Mouse (Mus musculus) heart, embryonic 15.5 days (tissue): ENCODE results near the gene Adgrl3. TPM values are rescaled to one million over a fixed set of nuclear protein-coding genes. Genes with fewer than 3 reads are reported as not detected.

Source experiments
- ATAC-seq: fragments of 200-750 bp; cut with Nextera tagmentation; replicated peaks from 2 replicates; pipeline ENCODE4 v1.8.0; 2017; ENCODE audit warnings: low read depth, moderate TSS enrichment; ENCODE audit not compliant: insufficient number of reproducible peaks, insufficient read depth, low FRiP score
- H3K27ac ChIP-seq: fragments of 300-500 bp; sonication (generic); 2 replicates; pipeline ENCODE4 v1.5.1; 2015; ENCODE audit warnings: mild to moderate bottlenecking, inconsistent platforms
- H3K27me3 ChIP-seq: fragments of 300-500 bp; sonication (generic); 2 replicates; pipeline ENCODE4 v1.6.1; 2015; ENCODE audit warnings: inconsistent platforms
- H3K36me3 ChIP-seq: fragments of 300-500 bp; sonication (generic); 2 replicates; pipeline ENCODE4 v1.6.1; 2015; ENCODE audit warnings: mild to moderate bottlenecking, inconsistent platforms
- H3K4me1 ChIP-seq: fragments of 300-500 bp; sonication (generic); replicated peaks from 2 replicates; pipeline ENCODE4 v1.6.1; 2015; ENCODE audit warnings: inconsistent platforms
- H3K4me2 ChIP-seq: fragments of 300-500 bp; sonication (generic); 2 replicates; pipeline ENCODE4 v1.6.1; 2015; ENCODE audit warnings: inconsistent platforms, mild to moderate bottlenecking, moderate library complexity
- H3K4me3 ChIP-seq: fragments of 300-500 bp; sonication (generic); 2 replicates; pipeline ENCODE4 v1.5.1; 2015; ENCODE audit warnings: mild to moderate bottlenecking, inconsistent platforms
- H3K9ac ChIP-seq: fragments of 300-500 bp; sonication (generic); 2 replicates; pipeline ENCODE4 v1.6.1; 2015; ENCODE audit warnings: mild to moderate bottlenecking, inconsistent platforms
- H3K9me3 ChIP-seq: fragments of 300-500 bp; sonication (generic); replicated peaks from 2 replicates; pipeline ENCODE4 v1.6.1; 2016; ENCODE audit warnings: inconsistent platforms
- WGBS: fragments of 180-500 bp; shearing (Covaris S2); methylation state at CpG from one replicate; pipeline ENCODE4 v1.1.7; 2015; ENCODE audit warnings: mixed read lengths; 5-methylcytosine and 5-hydroxymethylcytosine counted together
- polyA plus RNA-seq: library from polyadenylated mRNA; unstranded; fragments of >200 nt; fragmentation: Nextera tagmentation; extraction: Ambion mirVana; gene quantifications from 2 replicates; pipeline ENCODE4 v1.2.1, GENCODE M21; 2015

The Adgrl3 gene
- polyA plus RNA-seq, 1 experiment from 2014 or later = 5.4 TPM

DNA sequence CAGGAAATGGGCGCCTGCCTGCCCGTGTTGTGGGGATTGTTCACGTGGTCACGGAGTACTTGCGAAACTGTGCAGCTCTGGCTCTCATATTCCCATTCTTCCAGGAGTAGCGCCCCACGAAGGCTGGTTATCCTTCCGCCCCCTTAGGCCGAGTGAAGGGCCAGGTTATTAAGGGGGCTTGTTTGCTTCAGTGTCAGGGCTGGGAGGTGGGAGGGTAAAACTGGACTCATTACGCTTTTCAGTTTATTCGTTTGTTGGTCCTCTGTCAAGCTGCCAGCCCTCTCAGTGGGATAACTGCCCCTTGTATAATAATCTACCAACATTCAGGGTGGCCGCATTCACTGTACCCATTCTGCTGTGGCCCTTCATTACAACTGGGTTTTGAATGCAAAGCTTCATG lies 135.9 kb downstream of the Adgrl3 start:
- no peaks in the 10 kb centered on the region for H3K9me3 ChIP-seq
- 79% methylated on average over 12 of the region's 12 CpGs for WGBS

DNA sequence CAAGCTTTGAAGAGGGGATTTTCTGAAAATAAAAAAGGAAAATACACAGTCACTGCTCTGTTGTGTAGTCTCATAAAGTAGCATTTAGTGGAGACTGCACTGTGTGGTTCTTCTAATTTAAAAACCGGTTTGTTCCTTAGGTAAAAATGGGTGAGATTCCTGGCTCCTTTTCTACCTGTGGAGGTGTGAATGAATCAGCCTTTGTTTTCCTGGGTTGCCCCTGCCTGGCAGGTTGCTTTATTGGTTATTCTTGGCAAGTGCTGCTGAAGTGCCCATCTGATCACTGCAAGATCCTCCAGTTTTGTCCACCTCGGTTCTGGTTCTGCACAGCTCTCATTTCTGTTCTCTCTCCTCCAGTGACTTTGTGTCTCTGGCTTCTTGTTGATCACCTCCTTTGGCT lies 136.3 kb downstream of the Adgrl3 start:
- H3K36me3 ChIP-seq = no peaks in the 10 kb centered on the region
- no peak overlapping the region for H3K9ac ChIP-seq
- no peak for ATAC-seq
- H3K9me3 ChIP-seq = no peaks in the 10 kb centered on the region
- H3K4me1 ChIP-seq = no peaks in the 10 kb centered on the region
- WGBS = 33% methylated on average over 2 of the region's 2 CpGs
- H3K4me3 ChIP-seq = no peak overlapping the region
- no peak overlapping the region for H3K27ac ChIP-seq
- H3K4me2 ChIP-seq = no peak overlapping the region
- H3K27me3 ChIP-seq = no peaks in the 10 kb centered on the region

More for the DNA sequence above, 135.9 kb downstream of the Adgrl3 start:
- no peak overlapping the region for H3K4me3 ChIP-seq
- no peak overlapping the region for H3K4me2 ChIP-seq
- no peaks in the 10 kb centered on the region for H3K4me1 ChIP-seq
- ATAC-seq = no peak
- no peak overlapping the region for H3K9ac ChIP-seq
- H3K36me3 ChIP-seq = no peaks in the 10 kb centered on the region
- H3K27me3 ChIP-seq = no peaks in the 10 kb centered on the region
- no peak overlapping the region for H3K27ac ChIP-seq

DNA sequence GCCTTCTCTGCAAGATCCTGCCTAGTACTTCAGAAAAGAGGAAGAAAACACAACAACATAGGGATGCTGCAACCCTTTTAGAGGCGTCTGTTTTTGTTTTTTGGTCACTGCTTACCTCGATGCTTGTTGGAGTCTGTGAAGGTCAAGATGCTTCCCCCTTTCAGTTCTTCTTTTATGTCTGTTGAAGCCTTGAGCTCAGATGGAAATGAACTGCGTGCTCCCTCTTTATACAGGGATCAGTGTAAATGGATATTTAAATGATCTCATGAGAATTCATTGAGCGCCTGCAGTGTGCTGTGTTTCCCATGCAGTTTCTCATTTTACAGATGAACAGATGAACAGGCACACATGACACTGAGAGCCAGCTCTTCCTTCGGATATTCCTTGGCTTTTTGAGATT lies 136.9 kb downstream of the Adgrl3 start:
- H3K4me3 ChIP-seq = no peak overlapping the region
- 58% methylated on average over 5 of the region's 5 CpGs for WGBS

DNA sequence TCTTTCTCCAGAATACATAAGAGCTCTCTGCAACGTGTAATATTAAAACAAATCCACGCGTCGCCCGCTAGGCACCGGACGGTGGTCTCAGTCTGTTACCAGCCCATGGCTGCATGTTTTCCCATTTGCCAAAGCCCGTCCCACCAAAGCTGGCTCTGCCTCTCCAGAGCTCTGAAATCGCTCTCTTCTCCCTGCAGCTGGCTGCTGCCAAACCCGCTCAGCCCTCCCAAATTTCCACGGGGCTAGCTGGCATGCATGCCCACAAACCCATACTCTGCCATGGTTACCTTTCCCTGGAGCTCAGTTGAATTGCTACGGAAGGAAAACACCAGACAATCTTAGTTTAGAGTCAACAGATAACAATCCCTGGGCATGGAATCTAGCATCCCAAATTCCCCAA lies 139.1 kb downstream of the Adgrl3 start:
- Histone ChIP-seq H3K36me3 (no peaks in the 10 kb centered on the region), H3K9ac (no peak overlapping the region), H3K27me3 (no peaks in the 10 kb centered on the region)

More for the DNA sequence above, 136.9 kb downstream of the Adgrl3 start:
- Histone ChIP-seq H3K27me3 (no peaks in the 10 kb centered on the region), H3K36me3 (no peaks in the 10 kb centered on the region), H3K4me2 (no peak overlapping the region), H3K27ac (no peak overlapping the region), H3K9me3 (no peaks in the 10 kb centered on the region), H3K4me1 (no peaks in the 10 kb centered on the region), H3K9ac (no peak overlapping the region)
- ATAC-seq = no peak

DNA sequence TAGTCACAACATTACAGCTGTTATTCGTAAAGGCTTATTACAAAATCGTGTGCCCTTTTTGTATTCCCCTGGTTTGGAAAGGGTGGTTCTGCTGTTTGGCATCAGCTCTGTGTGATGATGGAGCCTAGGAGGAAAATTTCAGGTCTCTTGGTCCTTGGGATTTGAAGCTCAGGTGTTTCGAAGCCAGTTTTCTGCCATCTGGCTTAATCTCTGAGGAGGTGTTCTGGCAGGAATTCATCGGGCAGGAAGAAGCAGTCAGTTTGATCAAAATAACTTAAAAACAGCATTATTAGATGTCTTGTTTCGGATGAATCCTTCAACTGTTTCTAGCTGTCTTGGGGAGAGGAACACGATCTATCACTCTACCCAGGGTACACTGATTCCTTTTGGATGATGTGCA lies 140.5 kb downstream of the Adgrl3 start:
- Histone ChIP-seq H3K9me3 (no peaks in the 10 kb centered on the region), H3K27me3 (no peaks in the 10 kb centered on the region), H3K4me2 (no peak overlapping the region), H3K4me1 (no peaks in the 10 kb centered on the region), H3K36me3 (no peaks in the 10 kb centered on the region), H3K9ac (no peak overlapping the region), H3K4me3 (no peak overlapping the region), H3K27ac (no peak overlapping the region)
- 78% methylated on average over 6 of the region's 6 CpGs for WGBS
- ATAC-seq = no peak

More for the DNA sequence above, 139.1 kb downstream of the Adgrl3 start:
- no peaks in the 10 kb centered on the region for H3K4me1 ChIP-seq
- no peak overlapping the region for H3K4me2 ChIP-seq
- H3K9me3 ChIP-seq = no peaks in the 10 kb centered on the region
- H3K4me3 ChIP-seq = no peak overlapping the region
- no peak for ATAC-seq
- no peak overlapping the region for H3K27ac ChIP-seq
- WGBS = 86% methylated on average over 12 of the region's 12 CpGs

DNA sequence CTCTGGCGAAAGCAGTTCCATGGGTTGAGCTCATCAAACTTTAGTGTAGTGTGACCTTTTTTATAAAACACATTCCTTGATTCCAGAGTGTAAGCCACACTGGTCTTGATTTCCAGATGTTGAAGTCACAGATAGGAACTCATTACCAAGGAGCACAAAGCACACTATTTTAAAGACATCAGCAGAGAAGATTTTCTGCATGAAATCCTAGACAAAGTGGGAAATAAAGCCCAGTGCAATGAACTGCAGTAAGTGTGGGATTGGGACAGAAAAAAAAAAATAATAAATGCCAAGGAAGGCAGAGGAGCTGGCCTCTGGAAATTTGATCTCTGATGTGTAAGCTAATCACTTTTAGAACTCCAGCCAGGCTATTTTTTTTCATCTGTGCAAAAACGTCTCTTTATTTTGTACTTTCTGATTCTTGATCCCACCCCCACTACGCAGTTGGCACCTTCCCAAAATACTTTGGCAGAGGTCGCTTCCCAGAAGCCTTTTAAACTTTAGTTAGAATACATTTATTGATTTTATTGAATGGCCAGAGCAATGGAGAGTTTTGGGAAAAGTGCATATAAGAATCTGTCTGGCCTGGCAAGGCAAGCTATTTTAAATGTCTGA lies 169.0 kb downstream of the Adgrl3 start:
- H3K4me2 ChIP-seq = no peak overlapping the region

DNA sequence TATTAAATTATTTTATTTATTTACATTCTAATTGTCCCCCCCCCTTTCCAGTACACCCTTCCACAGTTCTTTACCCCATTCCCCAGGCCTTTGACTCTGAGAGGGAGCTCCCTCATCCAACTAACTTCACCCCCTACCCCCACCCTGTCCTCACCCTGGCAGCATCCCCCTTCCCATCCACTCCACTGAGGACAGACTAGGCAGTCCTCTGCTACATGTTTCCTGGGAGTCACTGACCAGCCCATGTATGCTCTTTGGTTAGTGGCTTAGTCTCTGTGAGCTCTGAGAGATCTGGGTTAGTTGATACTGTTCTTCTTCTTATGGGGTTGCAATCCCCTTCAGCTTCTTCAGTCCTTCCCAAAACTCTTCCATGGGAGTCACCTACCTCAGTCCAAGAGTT lies 180.4 kb downstream of the Adgrl3 start:
- Histone ChIP-seq H3K4me1 (no peaks in the 10 kb centered on the region), H3K4me3 (no peak overlapping the region)

More for the DNA sequence above, 169.0 kb downstream of the Adgrl3 start:
- WGBS = 50% methylated on average over 4 of the region's 4 CpGs
- Histone ChIP-seq H3K27ac (no peak overlapping the region), H3K9me3 (no peaks in the 10 kb centered on the region), H3K4me3 (no peak overlapping the region), H3K9ac (no peak overlapping the region), H3K4me1 (no peaks in the 10 kb centered on the region), H3K36me3 (no peaks in the 10 kb centered on the region), H3K27me3 (no peaks in the 10 kb centered on the region)
- no peak for ATAC-seq

DNA sequence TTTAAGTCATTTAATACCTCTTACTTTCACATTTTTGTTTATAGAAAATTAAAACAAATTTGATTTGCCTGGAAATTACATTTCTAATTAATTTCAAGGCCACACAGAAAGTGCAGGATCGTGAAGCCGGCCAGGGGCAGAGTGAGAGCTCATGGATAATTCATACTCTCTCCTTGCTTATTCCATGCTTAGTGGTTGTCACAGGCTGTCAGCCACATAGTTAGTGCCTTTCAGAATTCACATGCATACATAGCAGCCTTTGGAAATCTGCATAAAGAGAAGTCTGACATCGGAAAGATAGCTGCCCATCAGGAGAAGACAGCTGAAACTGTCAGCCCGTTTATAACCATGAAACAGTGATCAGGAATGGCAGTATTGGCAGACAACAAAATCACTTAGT lies 181.9 kb downstream of the Adgrl3 start:
- WGBS = 89% methylated on average over 4 of the region's 4 CpGs
- H3K27me3 ChIP-seq = no peaks in the 10 kb centered on the region
- ATAC-seq = no peak
- H3K9ac ChIP-seq = no peak overlapping the region
- no peak overlapping the region for H3K4me2 ChIP-seq
- H3K4me1 ChIP-seq = no peaks in the 10 kb centered on the region
- H3K36me3 ChIP-seq = no peaks in the 10 kb centered on the region
- H3K27ac ChIP-seq = no peak overlapping the region
- no peaks in the 10 kb centered on the region for H3K9me3 ChIP-seq
- H3K4me3 ChIP-seq = no peak overlapping the region

More for the DNA sequence above, 180.4 kb downstream of the Adgrl3 start:
- H3K27me3 ChIP-seq = no peaks in the 10 kb centered on the region
- ATAC-seq = no peak
- H3K9me3 ChIP-seq = no peaks in the 10 kb centered on the region
- no peak overlapping the region for H3K4me2 ChIP-seq
- H3K36me3 ChIP-seq = no peaks in the 10 kb centered on the region
- no peak overlapping the region for H3K27ac ChIP-seq
- no peak overlapping the region for H3K9ac ChIP-seq

DNA sequence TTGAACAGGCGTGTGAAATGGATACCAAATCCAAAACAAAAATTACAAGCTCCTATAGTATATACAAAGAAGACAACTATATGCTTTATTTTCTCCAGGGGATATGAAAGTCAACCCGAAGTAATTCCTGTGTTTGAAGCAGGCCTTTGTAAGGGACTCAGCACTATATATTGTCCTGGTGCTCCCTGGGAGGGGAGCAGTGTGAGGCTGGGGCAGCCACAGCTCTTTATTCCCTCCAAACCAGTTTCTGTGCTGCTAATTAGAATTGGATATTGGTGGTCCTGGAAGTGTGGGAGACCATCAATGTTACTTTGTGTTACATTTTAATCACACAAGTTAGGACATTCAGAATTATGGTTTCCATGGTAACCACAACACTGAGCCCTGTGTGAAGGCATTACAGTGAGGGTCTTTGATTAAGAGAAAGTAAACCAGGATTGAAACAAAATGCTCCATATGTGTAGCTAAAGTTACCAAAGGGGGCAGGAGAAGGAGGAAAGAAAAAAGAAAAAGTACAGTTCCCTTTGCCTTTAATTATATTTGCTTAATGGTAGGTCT lies 198.6 kb downstream of the Adgrl3 start:
- WGBS = 81% methylated on average over 2 of the region's 2 CpGs
- H3K4me3 ChIP-seq = no peak overlapping the region
- ATAC-seq = no peak
- no peaks in the 10 kb centered on the region for H3K9me3 ChIP-seq
- no peak overlapping the region for H3K4me2 ChIP-seq
- H3K9ac ChIP-seq = no peak overlapping the region
- H3K36me3 ChIP-seq = no peaks in the 10 kb centered on the region
- H3K27ac ChIP-seq = no peak overlapping the region
- H3K27me3 ChIP-seq = no peaks in the 10 kb centered on the region
- no peaks in the 10 kb centered on the region for H3K4me1 ChIP-seq

DNA sequence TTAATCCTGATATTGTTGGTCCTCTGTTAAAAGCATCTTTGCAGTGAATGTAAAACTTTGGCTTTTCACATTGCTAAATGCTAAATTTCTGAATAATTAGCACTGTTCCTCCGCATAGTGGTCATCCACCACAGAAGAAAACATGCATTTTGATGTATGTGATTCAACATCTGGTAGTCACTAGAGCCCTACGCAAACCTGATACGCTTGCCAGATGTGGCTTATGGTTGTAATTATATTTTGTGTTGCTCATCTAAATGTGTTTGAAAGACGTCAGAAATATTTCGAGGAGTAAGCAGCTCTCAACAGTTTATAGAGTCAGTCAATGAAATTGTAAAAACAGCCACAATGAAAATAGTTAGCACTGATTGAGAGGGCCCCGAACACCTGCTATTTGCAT lies 204.5 kb downstream of the Adgrl3 start:
- no peak for ATAC-seq
- Histone ChIP-seq H3K4me3 (no peak overlapping the region), H3K9ac (no peak overlapping the region), H3K9me3 (no peaks in the 10 kb centered on the region), H3K27me3 (no peaks in the 10 kb centered on the region), H3K4me1 (no peaks in the 10 kb centered on the region), H3K36me3 (no peaks in the 10 kb centered on the region), H3K4me2 (no peak overlapping the region), H3K27ac (no peak overlapping the region)
- 78% methylated on average over 6 of the region's 6 CpGs for WGBS

DNA sequence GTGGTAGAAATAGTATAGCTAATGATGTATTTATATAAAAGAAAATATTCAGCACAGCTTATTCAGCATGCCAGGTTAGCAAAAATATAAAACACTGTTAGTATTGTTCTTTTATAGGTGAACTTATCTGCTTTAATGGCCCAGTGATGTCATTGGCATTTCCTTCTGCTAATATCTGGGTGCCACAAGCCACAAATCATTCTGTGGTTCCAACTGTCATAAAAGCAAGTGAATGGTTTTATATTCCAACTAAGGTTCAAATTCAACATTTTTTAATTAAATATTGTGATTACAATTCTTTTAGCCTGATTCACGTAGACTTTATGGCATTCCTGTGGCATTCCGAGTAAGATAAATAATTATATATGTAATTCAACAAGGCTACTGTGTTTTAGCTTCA lies 205.5 kb downstream of the Adgrl3 start:
- Histone ChIP-seq H3K9me3 (no peaks in the 10 kb centered on the region), H3K36me3 (no peaks in the 10 kb centered on the region), H3K4me3 (no peak overlapping the region), H3K27ac (no peak overlapping the region), H3K27me3 (no peaks in the 10 kb centered on the region), H3K4me2 (no peak overlapping the region), H3K4me1 (no peaks in the 10 kb centered on the region), H3K9ac (no peak overlapping the region)
- WGBS = 81% methylated on average over 2 of the region's 2 CpGs
- no peak for ATAC-seq

DNA sequence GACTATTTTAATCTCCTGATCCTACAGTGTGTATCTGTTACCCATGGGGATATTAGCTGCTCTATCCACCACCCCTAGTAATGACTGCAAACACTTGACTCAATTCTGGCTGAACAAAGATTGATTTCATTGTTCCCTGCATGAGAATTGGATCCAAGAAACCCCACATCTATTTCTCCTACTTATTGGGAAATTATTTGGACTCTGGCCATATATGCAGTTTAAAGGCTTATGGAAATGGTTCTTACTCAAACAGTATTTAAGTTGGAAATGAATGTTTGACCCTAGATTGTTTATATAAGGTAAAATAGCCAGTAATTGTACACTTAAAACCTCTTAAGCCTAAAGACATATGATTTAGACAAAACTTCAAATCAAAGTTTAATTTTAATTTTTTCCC lies 207.3 kb downstream of the Adgrl3 start:
- no peak overlapping the region for H3K4me3 ChIP-seq
- no peak overlapping the region for H3K4me2 ChIP-seq
- H3K36me3 ChIP-seq = no peaks in the 10 kb centered on the region
- H3K27ac ChIP-seq = no peak overlapping the region
- H3K9ac ChIP-seq = no peak overlapping the region
- H3K27me3 ChIP-seq = no peaks in the 10 kb centered on the region
- ATAC-seq = no peak
- no peaks in the 10 kb centered on the region for H3K4me1 ChIP-seq
- H3K9me3 ChIP-seq = no peaks in the 10 kb centered on the region
